Mouse (Mus musculus) lung, postnatal 25 days (tissue): ENCODE data around the gene Efcab1.

Experiments
- DNase-seq: peaks from one replicate; pipeline ENCODE4 v3.0.0; 2022; ENCODE audit warnings: low spot score

The Efcab1 gene

DNA sequence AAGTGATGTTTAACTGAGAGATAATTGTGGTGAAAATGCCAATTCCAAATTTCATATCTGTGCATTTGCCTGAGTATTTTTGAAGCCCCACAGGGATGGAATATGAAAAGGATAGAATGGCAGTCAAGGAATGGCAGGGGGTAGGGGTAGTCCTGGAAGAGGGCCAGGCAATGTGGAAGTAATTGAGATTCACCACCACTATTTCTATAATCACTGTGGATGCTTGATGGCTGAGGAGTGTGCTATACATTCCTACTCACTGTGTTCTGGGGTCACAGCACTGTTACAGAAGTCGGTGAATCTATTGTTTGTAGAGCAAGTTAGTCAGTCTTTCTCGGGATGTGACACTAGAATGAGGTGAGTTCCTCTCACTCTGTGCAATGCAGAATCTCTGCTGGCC lies 108.3 kb downstream of the Efcab1 start:
- DNase-seq = no peak
